Mouse (Mus musculus) cerebellum, postnatal 10 days (tissue): ENCODE data around the gene Ncor1.
"Not testable (repeated sequence)": the region's sequence is repeated elsewhere in the genome, so short reads cannot be mapped to it uniquely, and the experiment has no call there.

ENCODE experiments used
- DNase-seq, 2 experiments: peaks; one replicate each; pipeline ENCODE4 v3.0.0; 2021; ENCODE audit warnings: mixed read lengths in 2 of 2

The Ncor1 gene

GRCm38 (mm10) chr11:62351948-62352347, 106.4 kb downstream of the Ncor1 start:
- DNase-seq = no peak

- DNase-seq = no peak
Measured at GRCm38 (mm10) chr11:62343002-62343401, 115.3 kb downstream of the Ncor1 start.

- DNase-seq = peak in 1 of 2 experiments; percentile 10
Measured at GRCm38 (mm10) chr11:62332228-62332627, 126.1 kb downstream of the Ncor1 start.

GRCm38 (mm10) chr11:62331141-62331540, 127.2 kb downstream of the Ncor1 start:
- peak; percentile 20 to 32 for DNase-seq

- DNase-seq = no peak
Measured at GRCm38 (mm10) chr11:62323659-62324058, 134.7 kb downstream of the Ncor1 start.

- no peak for DNase-seq
Measured at GRCm38 (mm10) chr11:62320097-62320496, 138.2 kb downstream of the Ncor1 start.

GRCm38 (mm10) chr11:62317746-62318145, 140.6 kb downstream of the Ncor1 start:
- no peak for DNase-seq

GRCm38 (mm10) chr11:62314984-62315383, 143.4 kb downstream of the Ncor1 start:
- no peak for DNase-seq

GRCm38 (mm10) chr11:62309296-62309695, 149.0 kb downstream of the Ncor1 start:
- DNase-seq = no peak

- no peak for DNase-seq
Measured at GRCm38 (mm10) chr11:62305866-62306265, 152.5 kb downstream of the Ncor1 start.

- DNase-seq = no peak
Measured at GRCm38 (mm10) chr11:62298883-62299282, 159.5 kb downstream of the Ncor1 start.

GRCm38 (mm10) chr11:62294121-62294520, 164.2 kb downstream of the Ncor1 start:
- DNase-seq = no peak

- no peak for DNase-seq
Measured at GRCm38 (mm10) chr11:62287700-62288099, 170.6 kb downstream of the Ncor1 start.

GRCm38 (mm10) chr11:62285020-62285419, 173.3 kb downstream of the Ncor1 start:
- no peak for DNase-seq

GRCm38 (mm10) chr11:62284020-62284419, 174.3 kb downstream of the Ncor1 start:
- not testable (repeated sequence) for DNase-seq

GRCm38 (mm10) chr11:62281601-62281997, 176.7 kb downstream of the Ncor1 start:
- DNase-seq = no peak

- peak; percentile 98 for DNase-seq
Measured at GRCm38 (mm10) chr11:62280675-62281600, 177.4 kb downstream of the Ncor1 start, which contains the start of the genes Zswim7 and Ttc19. Zswim7 (minus strand) TSS chr11:62281375. Ttc19 (plus strand) TSS chr11:62281473.

- DNase-seq = peak; percentile 80 to 86
Measured at GRCm38 (mm10) chr11:62278027-62278426, 180.3 kb downstream of the Ncor1 start.

GRCm38 (mm10) chr11:62277086-62277485, 181.3 kb downstream of the Ncor1 start:
- DNase-seq = no peak

- DNase-seq = no peak
Measured at GRCm38 (mm10) chr11:62270851-62271250, 187.5 kb downstream of the Ncor1 start.

GRCm38 (mm10) chr11:62269097-62269496, 189.2 kb downstream of the Ncor1 start:
- no peak for DNase-seq

- no peak for DNase-seq
Measured at GRCm38 (mm10) chr11:62268381-62268780, 190.0 kb downstream of the Ncor1 start.

GRCm38 (mm10) chr11:62266466-62267214, 191.7 kb downstream of the Ncor1 start:
- DNase-seq = peak in 1 of 2 experiments; percentile 55
